ENCODE assay signal across 8 mouse cellular contexts in the genomic region with DNA sequence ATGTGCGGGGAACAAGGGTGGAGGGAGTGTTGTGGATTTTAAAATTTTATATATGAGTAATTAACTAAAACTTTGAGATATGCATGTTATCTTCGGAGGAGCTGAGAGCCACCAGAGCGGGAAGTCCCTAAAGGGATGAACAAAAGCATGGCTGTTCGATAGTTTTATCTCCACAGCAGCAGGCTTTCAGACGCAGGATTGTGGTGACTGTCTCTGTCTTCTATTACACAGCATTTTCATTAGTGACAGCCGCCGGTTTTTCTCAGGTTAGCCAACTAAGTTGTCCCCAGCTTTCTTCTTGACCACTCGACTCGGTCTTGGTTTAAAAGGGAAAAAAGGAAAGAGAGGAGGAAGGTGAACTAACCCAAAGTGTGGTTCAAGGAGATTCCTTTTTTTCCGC. TPM values are rescaled to one million over a fixed set of nuclear protein-coding genes. Genes with fewer than 3 reads are reported as not detected.
DNase-seq lines count a peak whose midpoint lies in the region; ATAC-seq and TF ChIP-seq lines count a peak whose summit lies in the region.

No protein-coding gene starts in this region.

- H3K4me3 ChIP-seq in lung, embryonic 15.5 days = peak overlapping the region; percentile 77
- H3K4me3 ChIP-seq in cortical plate, adult 2 months (ENCODE audit: insufficient read depth, low read length) = peak overlapping the region; percentile 60
- peak overlapping the region; percentile 78 for H3K4me3 ChIP-seq in intestine, embryonic 16.5 days (ENCODE audit: low read length)
- peak overlapping the region; percentile 94 for H3K4me3 ChIP-seq in neural tube, embryonic 13.5 days

- no peaks in the 10 kb centered on the region for H3K9me3 ChIP-seq in lung, embryonic 15.5 days
- no peaks in the 10 kb centered on the region for H3K9me3 ChIP-seq in intestine, embryonic 16.5 days (ENCODE audit: control insufficient read depth, low read length)
- no peaks in the 10 kb centered on the region for H3K9me3 ChIP-seq in neural tube, embryonic 13.5 days

- no peak for TF ChIP-seq CTCF in cortical plate, adult 2 months (IDR thresholded peaks at IDR 0.05; ENCODE audit: extremely low read depth, insufficient read depth, low read length)

- no peaks in the 10 kb centered on the region for H3K27me3 ChIP-seq in lung, embryonic 15.5 days
- H3K27me3 ChIP-seq in intestine, embryonic 16.5 days (replicated peaks; ENCODE audit: control insufficient read depth, insufficient read depth, low read length) = no peaks in the 10 kb centered on the region
- H3K27me3 ChIP-seq in neural tube, embryonic 13.5 days = peaks cover 4% of the 10 kb centered on the region

- 10% methylated on average over 10 of the region's 10 CpGs for WGBS in lung, embryonic 15.5 days
- WGBS in intestine, embryonic 16.5 days = 11% methylated on average over 10 of the region's 10 CpGs
- WGBS in neural tube, embryonic 13.5 days = 11% methylated on average over 10 of the region's 10 CpGs

- peaks cover 37% of the 10 kb centered on the region for H3K4me1 ChIP-seq in lung, embryonic 15.5 days
- peaks cover 2% of the 10 kb centered on the region for H3K4me1 ChIP-seq in cortical plate, adult 2 months (ENCODE audit: control insufficient read depth, insufficient read depth, low read length)
- peaks cover 10% of the 10 kb centered on the region for H3K4me1 ChIP-seq in intestine, embryonic 16.5 days (ENCODE audit: control insufficient read depth, insufficient read depth, low read length)
- peaks cover 35% of the 10 kb centered on the region for H3K4me1 ChIP-seq in neural tube, embryonic 13.5 days (replicated peaks)

- no peak for ATAC-seq in lung, embryonic 15.5 days (ENCODE audit: borderline replicate concordance, extremely low read depth, low FRiP score, low TSS enrichment)
- no peak for ATAC-seq in intestine, embryonic 16.5 days
- ATAC-seq in neural tube, embryonic 13.5 days (ENCODE audit: low read depth) = no peak
- no peak for ATAC-seq in monocyte, adult 5-6 weeks (replicated peaks; ENCODE audit: insufficient number of reproducible peaks, low FRiP score, low TSS enrichment, poor library complexity, severe bottlenecking)

- peak overlapping the region; percentile 67 for H3K9ac ChIP-seq in lung, embryonic 15.5 days
- peak overlapping the region; percentile 75 for H3K9ac ChIP-seq in intestine, embryonic 16.5 days (ENCODE audit: low read depth, low read length)
- H3K9ac ChIP-seq in neural tube, embryonic 13.5 days = peak overlapping the region; percentile 77

- peak overlapping the region; percentile 56 for H3K4me2 ChIP-seq in lung, embryonic 15.5 days
- H3K4me2 ChIP-seq in intestine, embryonic 16.5 days (ENCODE audit: low read depth, low read length) = peak overlapping the region; percentile 56
- peak overlapping the region; percentile 69 for H3K4me2 ChIP-seq in neural tube, embryonic 13.5 days

- no peaks in the 10 kb centered on the region for H3K36me3 ChIP-seq in lung, embryonic 15.5 days
- no peaks in the 10 kb centered on the region for H3K36me3 ChIP-seq in intestine, embryonic 16.5 days (ENCODE audit: control insufficient read depth, insufficient read depth, low read length)
- H3K36me3 ChIP-seq in neural tube, embryonic 13.5 days = no peaks in the 10 kb centered on the region

- no peak for DNase-seq in lung, postnatal 36 days
- no peak for DNase-seq in left cerebral cortex, adult 18-20 months (ENCODE audit: low spot score in 2 of 2)
- no peak for DNase-seq in left cerebral cortex, adult 8-10 months (ENCODE audit: low spot score in 2 of 2)

- H3K27ac ChIP-seq in lung, embryonic 15.5 days = peak overlapping the region; percentile 27; the same call in 1 of the 2 replicates
- no peak overlapping the region for H3K27ac ChIP-seq in cortical plate, adult 2 months (ENCODE audit: insufficient read depth, low read length)
- H3K27ac ChIP-seq in intestine, embryonic 16.5 days (ENCODE audit: low read length) = 0 out of 2 replicates have a peak overlapping the region, but pooled peaks have one; percentile 43
- H3K27ac ChIP-seq in neural tube, embryonic 13.5 days (replicated peaks) = peak overlapping the region; percentile 85

- no peak for TF ChIP-seq POLR2A in cortical plate, adult 2 months (IDR thresholded peaks at IDR 0.05; ENCODE audit: extremely low read depth, insufficient read depth, low read length)

RNA-seq across cellular contexts. Expression of gene Daam1, which starts 0.7 kb away (rescaled TPM):
- polyA plus RNA-seq in lung, embryonic 15.5 days (2015; fragmentation: Nextera tagmentation; extraction: Ambion mirVana) = 12.2 and 13.8 TPM in 2 replicates
- 26.2 and 26.9 TPM in 2 replicates for polyA plus RNA-seq in cortical plate, adult 2 months (2012; rRNA removed)
- polyA plus RNA-seq in intestine, embryonic 16.5 days (2015; fragmentation: Nextera tagmentation; extraction: Ambion mirVana) = 7.6 and 7.7 TPM in 2 replicates
- 19.7 and 23.0 TPM in 2 replicates for polyA plus RNA-seq in neural tube, embryonic 13.5 days (2015; fragmentation: Nextera tagmentation; extraction: Ambion mirVana)
- total RNA-seq in left cerebral cortex, adult 18-20 months (2021) = 10 to 100 TPM; 47.7 to 49.6 TPM
- total RNA-seq in monocyte, adult 5-6 weeks (2017) = 8.3 to 15.2 TPM (median 13.8 TPM) in 3 replicates
- 10 to 100 TPM; 49.2 to 52.6 (median 51.6) TPM for total RNA-seq in left cerebral cortex, adult 8-10 months (2022)
